ENCODE assay signal across 8 mouse cellular contexts in the genomic region with DNA sequence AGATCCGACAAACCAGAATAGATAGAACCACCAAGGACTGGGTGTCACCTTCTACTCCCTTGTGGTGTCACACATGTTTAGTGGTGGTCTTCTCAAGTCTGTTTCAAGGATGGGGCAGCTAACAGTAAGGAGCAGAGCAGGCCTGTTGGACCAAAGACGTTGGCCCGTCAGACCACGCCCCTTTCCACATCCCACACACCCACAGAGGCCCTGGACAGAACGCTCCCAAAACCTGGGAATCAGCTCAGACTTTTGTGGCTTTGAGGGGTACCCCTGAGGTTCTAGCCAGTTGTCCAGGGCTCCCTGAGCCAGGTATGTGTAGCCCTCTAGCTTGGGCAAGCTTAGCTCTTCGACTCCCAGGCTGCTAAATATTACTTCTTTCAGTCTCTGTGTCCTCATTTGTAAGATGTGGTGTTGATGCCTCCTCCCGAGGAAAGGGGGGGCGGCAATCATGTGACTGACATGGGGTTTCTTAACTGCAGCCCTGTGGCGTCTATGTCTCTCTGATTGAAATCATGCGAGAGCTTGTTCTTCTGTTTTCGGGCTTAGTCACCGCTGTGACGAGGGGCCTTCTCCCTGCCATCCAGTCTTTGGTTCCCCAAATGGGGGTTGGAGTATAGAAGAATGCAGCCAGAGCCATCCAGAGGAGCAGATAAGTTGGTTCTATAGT. TPM values are rescaled to one million over a fixed set of nuclear protein-coding genes. Genes with fewer than 3 reads are reported as not detected.
DNase-seq lines count a peak whose midpoint lies in the region; ATAC-seq and TF ChIP-seq lines count a peak whose summit lies in the region.

No protein-coding gene starts in this region.

- 75% methylated on average over 13 of the region's 13 CpGs for WGBS in limb, embryonic 11.5 days
- 66% methylated on average over 13 of the region's 13 CpGs for WGBS in midbrain, embryonic 16.5 days
- WGBS in cerebellum, adult 2 months = 80% methylated on average over 13 of the region's 13 CpGs

- H3K9ac ChIP-seq in limb, embryonic 11.5 days (ENCODE audit: low read length) = no peak overlapping the region; the same call in 1 of the 2 replicates
- H3K9ac ChIP-seq in midbrain, embryonic 16.5 days (ENCODE audit: low read depth, low read length) = peak overlapping the region; percentile 21; the same call in 1 of the 2 replicates

- H3K27me3 ChIP-seq in limb, embryonic 11.5 days (ENCODE audit: control insufficient read depth, insufficient read depth, low read length) = no peaks in the 10 kb centered on the region
- H3K27me3 ChIP-seq in midbrain, embryonic 16.5 days (ENCODE audit: control insufficient read depth, insufficient read depth, low read depth, low read length) = no peaks in the 10 kb centered on the region
- no peaks in the 10 kb centered on the region for H3K27me3 ChIP-seq in cerebellum, adult 2 months (ENCODE audit: control insufficient read depth, insufficient read depth, low read length)

- no peaks in the 10 kb centered on the region for H3K9me3 ChIP-seq in limb, embryonic 11.5 days (ENCODE audit: control insufficient read depth, low read length)
- H3K9me3 ChIP-seq in midbrain, embryonic 16.5 days (replicated peaks; ENCODE audit: control insufficient read depth, low read length, poor library complexity, severe bottlenecking) = no peaks in the 10 kb centered on the region

- peak; percentile 77 for ATAC-seq in granulocyte monocyte progenitor cell, adult 5-6 weeks (replicated peaks; ENCODE audit: poor library complexity, severe bottlenecking)
- ATAC-seq in limb, embryonic 11.5 days (ENCODE audit: insufficient number of reproducible peaks, low FRiP score, low TSS enrichment, low read depth) = no peak
- no peak for ATAC-seq in midbrain, embryonic 16.5 days

- H3K27ac ChIP-seq in limb, embryonic 11.5 days (replicated peaks; ENCODE audit: low read depth, low read length) = peak overlapping the region; percentile 21; the same call in 1 of the 2 replicates
- peak overlapping the region; percentile 83; the same call in 1 of the 2 replicates for H3K27ac ChIP-seq in midbrain, embryonic 16.5 days (ENCODE audit: low read length)
- no peak overlapping the region for H3K27ac ChIP-seq in cerebellum, adult 2 months (ENCODE audit: insufficient read depth, low read length)

- H3K4me3 ChIP-seq in limb, embryonic 11.5 days (ENCODE audit: low read depth, low read length) = peak overlapping the region; percentile 86; the same call in 1 of the 2 replicates
- H3K4me3 ChIP-seq in midbrain, embryonic 16.5 days (ENCODE audit: low read depth, low read length) = peak overlapping the region; percentile 72; the same call in 1 of the 2 replicates
- H3K4me3 ChIP-seq in cerebellum, adult 2 months (replicated peaks; ENCODE audit: insufficient read depth, low read depth, low read length) = no peak overlapping the region

- peak; percentile 11 for DNase-seq in kidney, adult 18-20 months
- DNase-seq in kidney, postnatal 25 days = no peak
- DNase-seq in limb, embryonic 11.5 days (ENCODE audit: low spot score) = no peak
- no peak for DNase-seq in cerebellum, adult 2 months
- DNase-seq in adrenal gland, postnatal 10 days = no peak
- DNase-seq in urinary bladder, postnatal 25 days (ENCODE audit: low spot score) = no peak

- H3K4me2 ChIP-seq in limb, embryonic 11.5 days (ENCODE audit: low read depth, severe bottlenecking) = peak overlapping the region; percentile 85
- peak overlapping the region; percentile 72 for H3K4me2 ChIP-seq in midbrain, embryonic 16.5 days (ENCODE audit: low read length)

- no peak for TF ChIP-seq POLR2A in cerebellum, adult 2 months (IDR thresholded peaks at IDR 0.05; ENCODE audit: borderline replicate concordance, insufficient read depth, low read length)

- TF ChIP-seq CTCF in cerebellum, adult 2 months (IDR thresholded peaks at IDR 0.05; ENCODE audit: borderline replicate concordance, insufficient read depth, low read depth, low read length) = no peak

- peaks cover 2% of the 10 kb centered on the region; the same call in 1 of the 2 replicates for H3K36me3 ChIP-seq in limb, embryonic 11.5 days (ENCODE audit: control insufficient read depth, insufficient read depth, low read length)
- no peaks in the 10 kb centered on the region for H3K36me3 ChIP-seq in midbrain, embryonic 16.5 days (ENCODE audit: control insufficient read depth, insufficient read depth, low read length)

- peaks cover 20% of the 10 kb centered on the region; the same call in 1 of the 2 replicates for H3K4me1 ChIP-seq in limb, embryonic 11.5 days (ENCODE audit: control insufficient read depth, insufficient read depth, low read length)
- peaks cover 29% of the 10 kb centered on the region for H3K4me1 ChIP-seq in midbrain, embryonic 16.5 days (ENCODE audit: control insufficient read depth, insufficient read depth, low read length)
- H3K4me1 ChIP-seq in cerebellum, adult 2 months (ENCODE audit: control insufficient read depth, insufficient read depth, low read length) = 0 out of 2 replicates have a peak, but pooled peaks cover 3% of the 10 kb centered on the region

RNA-seq across cellular contexts. Expression of gene Sh3pxd2b, which starts 1.8 kb away (rescaled TPM):
- 10.1 and 13.5 TPM in 2 replicates for total RNA-seq in granulocyte monocyte progenitor cell, adult 5-6 weeks (2014; fragmentation: Nextera tagmentation)
- total RNA-seq in granulocyte monocyte progenitor cell, adult 5-6 weeks (2017) = 1.8 and 3.4 TPM in 2 replicates
- 25.5 and 27.8 TPM in 2 replicates for polyA plus RNA-seq in limb, embryonic 11.5 days (2014; fragmentation: Nextera tagmentation; extraction: Ambion mirVana)
- polyA plus RNA-seq in midbrain, embryonic 16.5 days (2015; fragmentation: Nextera tagmentation; extraction: Ambion mirVana) = 21.6 and 23.4 TPM in 2 replicates
- polyA plus RNA-seq in cerebellum, adult 2 months (2012; rRNA removed) = 9.1 TPM in 2 replicates
- total RNA-seq in adrenal gland, postnatal 10 days (2021) = 10 to 100 TPM; 14.9 to 17.2 TPM

RNA-seq across cellular contexts. Expression of gene Hbq1a, which starts 49.5 kb away (rescaled TPM):
- not detected in 2 replicates for total RNA-seq in granulocyte monocyte progenitor cell, adult 5-6 weeks (2014; fragmentation: Nextera tagmentation)
- not detected in 2 replicates for total RNA-seq in granulocyte monocyte progenitor cell, adult 5-6 weeks (2017)
- polyA plus RNA-seq in limb, embryonic 11.5 days (2014; fragmentation: Nextera tagmentation; extraction: Ambion mirVana) = not detected in 2 replicates
- 1.7 and 2.0 TPM in 2 replicates for polyA plus RNA-seq in midbrain, embryonic 16.5 days (2015; fragmentation: Nextera tagmentation; extraction: Ambion mirVana)
- polyA plus RNA-seq in cerebellum, adult 2 months (2012; rRNA removed) = 1.1 TPM in 2 replicates
- total RNA-seq in adrenal gland, postnatal 10 days (2021) = not detected

RNA-seq across cellular contexts. Expression of gene Hba-a2, which starts 53.1 kb away (rescaled TPM):
- 0.73 TPM in 1 of 2 replicates, not detected in the other for total RNA-seq in granulocyte monocyte progenitor cell, adult 5-6 weeks (2014; fragmentation: Nextera tagmentation)
- total RNA-seq in granulocyte monocyte progenitor cell, adult 5-6 weeks (2017) = 6.1 and 16.0 TPM in 2 replicates
- 3,858 and 4,243 TPM in 2 replicates for polyA plus RNA-seq in limb, embryonic 11.5 days (2014; fragmentation: Nextera tagmentation; extraction: Ambion mirVana)
- 5,737 and 6,589 TPM in 2 replicates for polyA plus RNA-seq in midbrain, embryonic 16.5 days (2015; fragmentation: Nextera tagmentation; extraction: Ambion mirVana)
- polyA plus RNA-seq in cerebellum, adult 2 months (2012; rRNA removed) = 435 and 992 TPM in 2 replicates
- total RNA-seq in adrenal gland, postnatal 10 days (2021) = 1,000 to 10,000 TPM; 3,094 to 3,969 TPM
